Mouse (Mus musculus) heart, postnatal 4 days (tissue): Measurements from ENCODE around the gene Gm42421. TPM values are rescaled to one million over a fixed set of nuclear protein-coding genes. Genes with fewer than 3 reads are reported as not detected.

Experiments
- DNase-seq: peaks from one replicate; pipeline ENCODE4 v3.0.0; 2021
- total RNA-seq, 2 experiments: library from RNA; stranded (reverse); gene quantifications; 2 replicates each; pipeline ENCODE4 v1.2.3; 2021

Gm42421 gene
- total RNA-seq, 2 experiments from 2014 or later: 0.74 to 1.0 TPM

- no peak for DNase-seq
Observed at GRCm38 (mm10) chr5:143941588-143941987, 13.6 kb downstream of the Gm42421 start.

- no peak for DNase-seq
Observed at GRCm38 (mm10) chr5:143943231-143944125, 15.5 kb downstream of the Gm42421 start.

DNA sequence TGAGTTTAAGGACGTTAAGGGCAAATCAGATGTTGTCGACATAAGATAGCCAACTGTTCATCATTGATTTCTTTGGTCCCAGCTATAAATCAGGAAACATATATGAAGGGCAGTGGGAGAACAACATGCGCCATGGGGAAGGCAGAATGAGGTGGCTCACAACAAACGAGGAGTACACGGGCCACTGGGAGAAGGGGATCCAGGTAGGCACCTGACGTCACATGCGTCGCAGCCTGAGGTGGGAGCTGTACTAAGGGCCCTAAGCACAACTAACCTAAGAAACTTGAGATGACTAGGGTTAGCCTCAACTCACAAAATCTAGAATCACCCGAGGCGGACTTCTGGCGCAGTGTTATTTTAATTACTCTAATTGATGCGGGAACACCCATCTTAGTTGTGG is 20.4 kb downstream of the Gm42421 start:
- DNase-seq: no peak

DNA sequence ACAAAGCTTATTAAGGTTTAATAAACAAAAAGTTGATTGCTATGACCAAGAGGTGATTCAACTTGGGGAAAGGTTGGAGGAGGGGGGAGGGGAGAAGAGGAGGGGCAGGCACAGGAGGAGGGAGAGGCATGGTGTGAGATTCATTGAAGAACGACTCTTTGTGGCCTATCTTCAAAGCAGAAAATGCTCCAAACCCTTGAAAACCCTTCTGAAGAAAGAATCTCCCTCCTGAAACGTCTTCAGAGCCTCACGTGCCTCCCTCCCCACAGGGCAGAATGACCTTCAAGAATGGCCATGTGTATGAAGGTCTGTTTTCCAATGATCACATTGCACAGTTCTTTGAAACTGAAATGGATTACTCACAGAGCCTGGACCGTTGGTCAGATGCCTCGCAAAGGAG is 22.0 kb downstream of the Gm42421 start:
- no peak for DNase-seq

DNA sequence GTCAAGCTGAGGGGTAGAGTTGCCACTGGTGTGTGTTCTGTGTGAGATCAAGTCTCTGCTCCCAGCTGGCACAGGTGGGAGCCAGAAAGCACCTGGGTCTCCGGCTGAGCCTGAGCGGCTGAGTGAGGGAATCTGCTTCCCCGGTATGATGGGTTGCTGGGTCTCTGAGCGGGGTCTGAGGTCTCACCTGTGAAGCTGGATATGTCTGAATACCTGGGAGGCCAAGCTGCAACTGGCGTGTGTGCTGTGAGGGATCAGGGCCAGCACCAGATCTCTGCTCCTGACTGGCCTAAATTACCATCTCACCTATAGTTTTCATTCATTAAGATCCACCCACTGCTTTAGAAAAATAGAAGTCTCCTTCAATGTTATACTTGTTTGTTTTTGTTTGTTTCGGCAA is 29.1 kb downstream of the Gm42421 start:
- no peak for DNase-seq

DNA sequence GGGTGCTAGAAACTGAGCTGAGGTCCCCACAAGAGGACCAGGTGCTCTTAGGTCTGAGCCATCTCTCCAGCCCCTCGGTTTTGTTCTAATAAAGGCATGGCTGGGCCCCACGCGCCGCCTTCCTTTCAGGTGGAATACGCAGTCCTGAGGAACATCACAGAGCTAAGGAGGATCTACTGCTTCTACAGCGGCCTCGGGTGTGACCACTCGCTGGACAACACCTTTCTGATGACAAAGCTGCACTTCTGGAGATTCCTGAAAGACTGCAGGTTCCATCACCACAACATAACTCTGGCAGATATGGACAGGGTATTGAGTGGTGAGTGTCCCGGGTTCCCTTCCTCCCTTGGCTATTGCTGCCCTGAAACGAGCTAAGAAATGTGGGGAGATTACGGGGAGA is 31.6 kb downstream of the Gm42421 start:
- DNase-seq: no peak

DNA sequence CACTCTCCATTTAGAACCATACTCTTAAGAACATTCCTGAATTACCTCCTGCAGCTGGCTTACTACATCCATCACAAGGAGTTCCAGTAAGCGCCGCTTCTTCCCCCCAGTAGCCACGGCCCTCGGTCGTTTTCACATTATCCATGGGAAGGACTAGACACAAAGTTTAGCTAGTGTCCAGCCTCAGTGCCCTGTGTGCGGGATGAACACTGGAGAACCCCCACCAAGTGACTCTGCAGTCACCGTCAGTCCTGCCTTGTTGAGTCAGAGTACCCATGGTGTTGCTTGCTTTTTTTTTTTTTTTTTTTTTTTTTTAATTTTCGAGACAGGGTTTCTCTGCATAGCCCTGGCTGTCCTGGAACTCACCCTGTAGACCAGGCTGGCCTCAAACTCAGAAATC is 33.2 kb downstream of the Gm42421 start:
- DNase-seq: no peak

- no peak for DNase-seq
Observed at GRCm38 (mm10) chr5:143965586-143966345, 37.8 kb downstream of the Gm42421 start.

GRCm38 (mm10) chr5:143966671-143967070 is 38.7 kb downstream of the Gm42421 start:
- DNase-seq: no peak

DNA sequence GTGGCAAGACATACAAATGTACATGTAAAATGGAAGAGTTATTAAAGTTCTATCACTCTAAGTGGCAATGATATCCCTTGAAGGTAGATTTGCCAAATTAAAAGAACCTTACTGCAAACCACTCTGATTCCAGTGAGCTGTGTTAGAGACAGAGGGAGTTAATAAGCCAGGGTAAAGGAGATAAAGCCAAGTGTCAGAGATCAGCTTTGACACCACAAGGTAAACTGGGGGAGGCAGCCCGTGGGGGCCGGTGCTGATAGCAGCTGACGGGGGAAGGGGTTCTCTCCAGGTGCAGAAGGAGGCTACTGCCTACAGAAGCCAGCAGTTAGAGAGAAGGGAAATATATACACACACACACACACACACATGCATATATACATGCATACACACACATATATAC is 44.7 kb downstream of the Gm42421 start:
- DNase-seq: no peak

DNA sequence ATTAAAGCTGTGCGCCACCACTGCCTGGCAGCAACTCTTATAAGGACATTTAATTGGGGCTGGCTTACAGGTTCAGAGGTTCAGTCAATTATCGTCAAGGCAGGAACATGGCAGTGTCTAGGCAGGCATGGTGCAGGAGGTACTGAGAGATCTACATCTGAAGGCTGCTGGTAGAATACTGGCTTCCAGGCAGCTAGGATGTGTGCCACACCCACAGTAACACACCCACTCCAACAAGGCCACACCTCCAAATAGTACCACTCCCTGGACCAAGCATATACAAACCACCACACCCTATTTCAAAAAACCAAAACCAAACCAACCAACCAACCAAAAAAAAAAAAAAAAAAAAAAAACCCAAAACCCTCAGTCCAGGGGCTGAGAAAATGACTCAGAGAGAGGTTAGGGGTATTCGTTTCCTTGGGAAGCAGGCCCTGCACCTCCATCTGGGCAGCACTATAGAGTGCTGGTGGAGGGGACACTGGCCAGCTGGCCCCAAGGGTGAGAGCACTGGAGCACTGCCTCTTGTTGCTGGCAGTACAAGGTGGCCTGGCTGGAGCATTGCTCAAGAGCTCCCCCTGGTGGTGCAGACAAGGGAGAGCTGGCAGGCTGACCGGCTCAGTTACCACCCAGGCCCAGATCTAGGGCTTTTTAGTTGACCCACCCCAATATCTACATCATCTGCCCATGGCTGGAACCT is 47.1 kb downstream of the Gm42421 start:
- DNase-seq: peak; percentile 71

DNA sequence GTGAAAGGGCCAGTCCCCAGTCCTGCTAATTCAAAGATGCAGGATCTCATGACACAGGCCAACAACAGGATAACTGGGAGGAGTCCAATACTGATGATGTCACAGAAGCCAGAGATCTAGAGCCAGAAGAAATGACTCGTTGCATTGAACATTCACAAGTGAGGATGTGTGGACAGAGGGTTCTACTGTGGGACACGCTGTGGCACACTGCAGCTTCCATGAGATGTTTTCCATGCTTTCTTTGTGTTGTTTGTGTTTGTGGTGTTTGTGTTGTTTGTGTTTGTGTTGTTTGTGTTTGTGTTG is 47.6 kb downstream of the Gm42421 start:
- DNase-seq: no peak

GRCm38 (mm10) chr5:143976232-143976631 is 48.3 kb downstream of the Gm42421 start:
- no peak for DNase-seq

- DNase-seq: no peak
Observed at GRCm38 (mm10) chr5:143976726-143977431, 48.9 kb downstream of the Gm42421 start.

DNA sequence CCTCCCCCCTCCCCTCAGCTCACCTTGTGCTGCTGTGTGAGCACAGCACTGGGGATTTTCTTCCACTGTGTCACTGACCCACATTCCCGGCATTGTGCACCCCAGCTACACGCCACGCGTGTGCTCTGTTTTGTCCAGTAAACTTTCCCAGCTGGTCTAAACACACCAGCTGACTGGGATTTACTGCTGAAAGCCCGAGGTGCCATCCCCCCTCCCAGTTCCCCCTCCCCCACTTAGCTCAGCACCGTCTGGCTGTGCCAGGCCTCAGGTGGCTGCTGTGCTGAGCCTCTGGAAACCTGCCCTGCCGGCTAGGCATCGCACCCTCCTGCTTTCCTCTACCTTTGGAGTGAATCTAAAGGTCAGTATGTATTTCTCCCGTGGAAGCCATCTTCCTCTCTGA is 52.9 kb downstream of the Gm42421 start:
- DNase-seq: no peak

DNA sequence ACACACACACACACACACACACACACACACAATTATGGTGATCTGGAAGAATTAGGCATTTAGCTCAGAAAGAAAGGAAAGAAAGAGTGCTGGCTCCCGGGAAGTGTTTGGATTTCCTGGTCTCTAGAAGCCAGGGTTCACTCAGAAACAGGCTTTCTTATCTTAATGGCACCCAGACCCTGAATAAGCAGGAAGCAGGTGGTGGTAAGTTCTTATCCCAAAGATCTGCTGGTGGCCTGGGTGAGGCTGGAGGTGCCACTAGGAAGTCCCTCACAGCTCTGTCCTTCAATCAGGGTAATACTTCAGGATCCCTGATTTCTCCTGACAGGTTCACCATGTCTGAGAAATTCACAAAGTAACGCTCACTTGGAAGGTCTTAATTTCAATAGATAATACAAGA is 54.4 kb downstream of the Gm42421 start:
- no peak for DNase-seq

GRCm38 (mm10) chr5:143985381-143985780 is 57.4 kb downstream of the Gm42421 start:
- no peak for DNase-seq

Other genes starting within 250 kb of the Gm42421 start
- 10 to 100 TPM; 14.3 to 15.3 TPM for gene Usp42, start 195.9 kb upstream of the Gm42421 start, total RNA-seq
- 10 to 100 TPM; 20.0 to 20.7 TPM for gene Eif2ak1, start 110.4 kb upstream of the Gm42421 start, total RNA-seq
- gene Ankrd61, start 30.5 kb upstream of the Gm42421 start, total RNA-seq: under 1 TPM in 1 of 2 experiments, not detected in 1; 0.24 TPM
- gene Aimp2, start 18.3 kb upstream of the Gm42421 start, total RNA-seq: 10 to 100 TPM; 43.6 to 45.8 TPM
- gene Pms2, start 18.2 kb upstream of the Gm42421 start, total RNA-seq: 10 to 100 TPM; 12.1 to 12.7 TPM
- gene Rsph10b, start 4.9 kb downstream of the Gm42421 start, total RNA-seq: under 1 TPM; 0.33 to 0.38 TPM
- 10 to 100 TPM; 43.1 to 43.8 TPM for gene Ccz1, start 86.7 kb downstream of the Gm42421 start, total RNA-seq
- not detected for gene Ocm, start 98.5 kb downstream of the Gm42421 start, total RNA-seq
- 10 to 100 TPM; 19.0 to 20.8 TPM for gene Lmtk2, start 172.3 kb downstream of the Gm42421 start, total RNA-seq